Mouse (Mus musculus) adipose tissue, adult 10 weeks (tissue): ENCODE measurements around the gene Ak1. TPM values are rescaled to one million over a fixed set of nuclear protein-coding genes. Genes with fewer than 3 reads are reported as not detected.

Experiments
- polyA plus RNA-seq: library from polyadenylated mRNA; stranded (reverse); fragments of 350-450 nt; fragmentation: Illumina TruSeq; extraction: RNeasy Lipid Tissue Mini Kit (QIAGEN cat#74804); gene quantifications from one replicate; pipeline ENCODE4 v1.2.3, GENCODE M21; 2014; ENCODE audit warnings: low read depth, low replicate concordance

The Ak1 gene
- 38.9 TPM for polyA plus RNA-seq

GRCm38 (mm10) chr2:32621517-32621859 is at the start of gene Ak1:
Gene Ak1, plus strand, starts transcription at chr2:32621758.

DNA sequence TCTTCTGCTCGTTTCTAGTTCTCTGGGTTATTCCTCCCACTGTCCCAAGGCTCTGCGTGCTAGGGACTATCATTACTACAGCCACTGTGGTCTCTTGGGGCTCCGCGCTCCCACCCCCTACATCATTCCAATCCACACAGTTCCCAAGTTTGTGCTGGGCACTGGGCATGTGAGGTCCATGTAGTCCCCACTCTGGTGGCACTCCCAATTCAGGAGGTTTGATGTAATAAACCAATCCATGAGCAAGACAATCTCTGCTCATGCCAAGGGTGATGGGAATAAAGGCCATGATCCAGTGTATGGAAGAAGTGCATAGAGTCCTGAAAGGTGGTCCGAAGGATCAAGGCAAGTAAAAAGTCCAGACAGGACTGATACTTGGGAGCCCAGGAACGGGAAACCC is 47.1 kb upstream of the Ak1 start, which contains the start of gene Pip5kl1:
Gene Pip5kl1 (plus strand): TSS at position 301 of the 400 bp plus-strand sequence.

GRCm38 (mm10) chr2:32575586-32576160 is 45.9 kb upstream of the Ak1 start, which contains the start of gene 9430097D07Rik:
Gene 9430097D07Rik, minus strand, starts transcription at chr2:32575684.

DNA sequence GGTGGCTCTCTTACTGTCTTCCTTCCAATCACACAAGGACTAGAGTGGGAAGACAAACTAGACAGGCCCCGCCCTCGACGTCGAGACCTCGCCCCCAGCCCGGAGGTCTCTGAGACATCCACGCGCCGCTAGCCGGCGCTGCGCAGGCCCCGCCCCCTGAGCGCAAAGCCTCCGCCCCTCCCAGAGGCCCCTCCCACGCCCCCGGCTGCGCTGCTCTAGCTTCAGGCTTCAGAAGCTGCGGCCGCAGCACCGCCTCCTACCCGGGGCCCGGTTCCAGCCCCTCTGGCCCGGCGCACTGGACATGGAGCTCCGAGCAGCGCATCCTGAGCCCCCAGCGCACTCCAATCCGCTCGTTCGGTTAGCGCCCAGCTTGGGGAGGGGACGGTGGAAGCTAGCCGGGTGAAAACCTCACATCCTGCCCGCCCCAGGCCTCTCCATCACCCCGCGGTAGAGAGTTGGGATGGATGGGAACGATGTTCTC is 34.6 kb upstream of the Ak1 start, which contains the start of gene St6galnac4:
Gene St6galnac4 (plus strand): TSS at position 225 of the 481 bp plus-strand sequence.

DNA sequence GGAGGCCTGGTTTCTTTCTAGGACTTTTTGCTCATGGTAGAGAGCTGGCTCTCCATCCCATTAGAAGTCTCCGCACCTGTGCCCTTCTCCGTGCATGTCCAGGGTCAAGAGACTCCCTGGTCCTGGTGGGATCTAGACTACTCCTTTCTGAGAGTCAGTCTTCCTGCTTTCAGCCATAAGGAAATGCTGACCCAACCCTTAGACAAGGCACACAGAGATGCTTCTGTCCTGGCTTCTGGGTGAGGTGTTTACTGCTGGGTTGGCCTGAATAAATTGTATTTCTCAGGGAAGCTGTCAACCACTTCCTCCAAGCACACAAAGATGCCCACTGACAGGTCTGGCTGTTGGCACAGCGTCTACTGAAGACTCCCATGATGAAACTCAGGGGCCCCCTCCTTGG is 22.1 kb upstream of the Ak1 start, which contains the start of gene St6galnac6:
Gene St6galnac6 (plus strand): TSS at position 301 of the 400 bp plus-strand sequence.

DNA sequence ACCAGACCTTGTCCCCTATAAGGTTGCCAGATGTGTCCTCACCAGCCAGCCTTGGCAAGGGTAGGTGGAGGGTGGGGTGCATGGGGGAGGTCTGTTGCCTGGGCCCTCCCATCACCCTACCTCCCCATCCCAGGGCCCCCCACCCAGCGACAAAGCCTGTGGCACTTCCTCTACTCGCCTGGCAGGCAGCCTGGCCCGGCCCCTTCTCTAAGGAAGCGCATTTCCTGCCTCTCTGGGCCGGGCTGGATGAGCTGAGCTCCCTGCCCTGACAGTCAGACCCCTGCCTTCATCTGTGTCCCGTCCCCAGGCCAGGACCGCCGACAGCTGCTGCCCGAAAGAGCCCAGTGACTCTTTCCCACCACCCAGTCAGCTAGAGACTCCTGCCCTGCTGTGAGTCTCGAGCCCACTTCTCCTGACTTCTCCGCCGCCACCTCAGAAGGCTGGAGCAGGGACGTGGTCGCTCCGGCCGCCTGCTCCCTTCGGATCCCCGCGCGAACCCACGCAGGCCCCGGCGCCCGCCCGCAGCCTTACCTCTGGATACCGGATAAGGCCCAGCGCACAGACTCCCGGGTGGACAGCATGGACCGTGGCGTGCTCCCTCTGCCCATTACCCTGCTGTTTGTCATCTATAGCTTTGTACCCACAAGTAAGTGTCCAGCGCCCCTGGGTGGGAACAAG is 25.0 kb downstream of the Ak1 start, which contains the start of gene Eng:
Gene Eng (plus strand): TSS at position 217 of the 678 bp plus-strand sequence.

Other genes starting within 250 kb of the Ak1 start
- 149 TPM for gene 1110008P14Rik, start 239.8 kb upstream of the Ak1 start, polyA plus RNA-seq
- gene Lcn2, start 233.5 kb upstream of the Ak1 start, polyA plus RNA-seq, result 3,725 TPM
- 33.6 TPM for gene Ptges2, start 225.9 kb upstream of the Ak1 start, polyA plus RNA-seq
- 3.6 TPM for gene Naif1, start 171.3 kb upstream of the Ak1 start, polyA plus RNA-seq
- gene Slc25a25, start 170.3 kb upstream of the Ak1 start, polyA plus RNA-seq, result 25.0 TPM
- 29.4 TPM for gene Fam102a, start 86.4 kb upstream of the Ak1 start, polyA plus RNA-seq
- gene Dpm2, start 50.9 kb upstream of the Ak1 start, polyA plus RNA-seq, result 87.5 TPM
- not detected for gene Pip5kl1, start 47.0 kb upstream of the Ak1 start, polyA plus RNA-seq
- not detected for gene 9430097D07Rik, start 46.1 kb upstream of the Ak1 start, polyA plus RNA-seq
- gene St6galnac4, start 34.7 kb upstream of the Ak1 start, polyA plus RNA-seq, result 28.3 TPM
- 24.1 TPM for gene St6galnac6, start 22.0 kb upstream of the Ak1 start, polyA plus RNA-seq
- gene Eng, start 24.8 kb downstream of the Ak1 start, polyA plus RNA-seq, result 49.7 TPM
- gene Fpgs, start 82.4 kb downstream of the Ak1 start, polyA plus RNA-seq, result 50.8 TPM
- gene Cdk9, start 91.3 kb downstream of the Ak1 start, polyA plus RNA-seq, result 63.0 TPM
- gene Sh2d3c, start 99.3 kb downstream of the Ak1 start, polyA plus RNA-seq, result 12.2 TPM
- not detected for gene 6330409D20Rik, start 119.3 kb downstream of the Ak1 start, polyA plus RNA-seq
- gene Tor2a, start 135.5 kb downstream of the Ak1 start, polyA plus RNA-seq, result 40.9 TPM
- 4.4 TPM for gene Ttc16, start 153.9 kb downstream of the Ak1 start, polyA plus RNA-seq
- 5.0 TPM for gene Ptrh1, start 154.0 kb downstream of the Ak1 start, polyA plus RNA-seq
- 3.0 TPM for gene Cfap157, start 162.7 kb downstream of the Ak1 start, polyA plus RNA-seq
- 9.1 TPM for gene Stxbp1, start 225.5 kb downstream of the Ak1 start, polyA plus RNA-seq